Mouse (Mus musculus) thymus, adult 2 months (tissue): Measurements from ENCODE around the gene Cntnap2.

Experiments used
- CTCF ChIP-seq: fragments of 200-500 bp; IDR thresholded peaks from 2 replicates; pipeline ENCODE4 v1.5.1; 2012; ENCODE audit warnings: mild to moderate bottlenecking, control low read depth, low read length, moderate library complexity, borderline replicate concordance; ENCODE audit not compliant: control insufficient read depth, poor library complexity, insufficient read depth; ENCODE audit errors: extremely low read depth
- POLR2A ChIP-seq: fragments of 200-500 bp; IDR thresholded peaks from 2 replicates; pipeline ENCODE4 v1.6.1; 2012; ENCODE audit warnings: mild to moderate bottlenecking, low read length, control low read depth, moderate library complexity; ENCODE audit not compliant: control insufficient read depth, poor library complexity, insufficient read depth; ENCODE audit errors: extremely low read depth

- TF ChIP-seq CTCF: no peak
- TF ChIP-seq POLR2A: no peak
Measured at GRCm38 (mm10) chr6:47191277-47191800, 2132.2 kb downstream of the Cntnap2 start.
